In genomic region chr11:61310321-61310720, GRCm38 (mm10) we compare ENCODE assay signal across 24 mouse cellular contexts. TPM values are rescaled to one million over a fixed set of nuclear protein-coding genes. Genes with fewer than 3 reads are reported as not detected.
DNase-seq lines count a peak whose midpoint lies in the region; ATAC-seq and TF ChIP-seq lines count a peak whose summit lies in the region.
"Had no signal": no experiment of that assay in that cellular context is flagged by ENCODE, and none has a peak within 500 bp of the region (broad histone marks: within the 10 kb centered on the region; RNA-seq: fewer than 3 reads in every experiment).

No protein-coding gene starts in this region.

- WGBS in heart, adult 2 months, result 70% methylated on average over 7 of the region's 7 CpGs
- WGBS in heart, embryonic 12.5 days, result 73% methylated on average over 7 of the region's 7 CpGs

- no peaks in the 10 kb centered on the region for H3K27me3 ChIP-seq in heart, adult 2 months (ENCODE audit: control insufficient read depth, insufficient read depth, low read length)
- no peaks in the 10 kb centered on the region for H3K27me3 ChIP-seq in heart, embryonic 12.5 days (replicated peaks)

- no peak overlapping the region for H3K9ac ChIP-seq in heart, adult 2 months (ENCODE audit: low read depth, low read length)
- no peak overlapping the region for H3K9ac ChIP-seq in heart, embryonic 12.5 days
- H3K9ac ChIP-seq: hindbrain, embryonic 14.5 days had no signal

- no peak overlapping the region for H3K4me3 ChIP-seq in heart, adult 2 months
- no peak overlapping the region for H3K4me3 ChIP-seq in heart, embryonic 12.5 days
- H3K4me3 ChIP-seq: erythroblast, embryonic 14.5 days; forebrain, embryonic 10.5 days; gastrocnemius, adult 2 months; hindbrain, embryonic 10.5 days had no signal

- intact Hi-C loops in heart, adult 2 months (cut with DNase I), result no loop called here

- TF ChIP-seq POLR2A in heart, adult 2 months (IDR thresholded peaks at IDR 0.05; ENCODE audit: insufficient read depth, low read depth, low read length), result no peak

- DNase-seq in CD4-positive, CD25-positive, alpha-beta regulatory T cell, adult 2 months (ENCODE audit: low read depth, low spot score), result peak; percentile 26
- peak; percentile 28 for DNase-seq in testis, postnatal 10 days (ENCODE audit: low spot score)
- no peak for DNase-seq in testis, postnatal 14 days (ENCODE audit: low spot score)
- DNase-seq in naive thymus-derived CD4-positive, alpha-beta T cell, adult 2 months (ENCODE audit: low read depth), result peak; percentile 57
- peak; percentile 38 to 46 for DNase-seq in thymus, postnatal 36 days
- DNase-seq in heart, adult 2 months, result no peak
- DNase-seq: adrenal gland, adult 2 months; adrenal gland, postnatal 25 days; cerebellum, adult 18-20 months; cerebellum, adult 9-11 months; cerebellum, postnatal 36 days; gastrocnemius, adult 2 months; gastrocnemius, postnatal 25 days; heart, postnatal 10 days had no signal

- H3K27ac ChIP-seq in heart, adult 2 months, result no peak overlapping the region
- H3K27ac ChIP-seq in heart, embryonic 12.5 days (ENCODE audit: poor library complexity, severe bottlenecking), result no peak overlapping the region
- H3K27ac ChIP-seq: forebrain, embryonic 10.5 days; gastrocnemius, adult 2 months; hindbrain, embryonic 14.5 days had no signal

- peaks cover 5% of the 10 kb centered on the region; the same call in 1 of the 2 replicates for H3K9me3 ChIP-seq in heart, embryonic 12.5 days (replicated peaks)

- no peaks in the 10 kb centered on the region for H3K79me2 ChIP-seq in heart, adult 2 months (replicated peaks; ENCODE audit: control insufficient read depth, insufficient read depth, low read length)

- H3K4me2 ChIP-seq in heart, embryonic 12.5 days, result no peak overlapping the region
- H3K4me2 ChIP-seq: hindbrain, embryonic 14.5 days had no signal

- no peak for TF ChIP-seq CTCF in heart, adult 2 months (IDR thresholded peaks at IDR 0.05)

- TF ChIP-seq EP300 in heart, adult 2 months (IDR thresholded peaks at IDR 0.05; ENCODE audit: insufficient read depth, low read depth, low read length), result no peak

- no peaks in the 10 kb centered on the region for H3K4me1 ChIP-seq in heart, adult 2 months (ENCODE audit: control insufficient read depth, insufficient read depth, low read length)
- peaks cover 10% of the 10 kb centered on the region for H3K4me1 ChIP-seq in heart, embryonic 12.5 days (replicated peaks)

- no peaks in the 10 kb centered on the region for H3K36me3 ChIP-seq in heart, adult 2 months (ENCODE audit: control insufficient read depth, insufficient read depth, low read length)
- no peaks in the 10 kb centered on the region for H3K36me3 ChIP-seq in heart, embryonic 12.5 days
- H3K36me3 ChIP-seq: forebrain, embryonic 10.5 days; hindbrain, embryonic 10.5 days had no signal

- no peak for ATAC-seq in CD4-positive, CD25-positive, alpha-beta regulatory T cell, adult 4 months
- ATAC-seq in heart, embryonic 12.5 days (ENCODE audit: insufficient number of reproducible peaks, low FRiP score), result no peak
- ATAC-seq: forebrain, embryonic 14.5 days; Patski had no signal

RNA-seq across cellular contexts. Expression of gene Slc47a2, which starts 32.3 kb away (rescaled TPM):
- not detected for polyA plus RNA-seq in CD4-positive, CD25-positive, alpha-beta regulatory T cell, adult 4 months (2017; shearing (Covaris generic))
- not detected for total RNA-seq in heart, adult 2 months (2021)
- 0.04 and 0.12 TPM in 2 replicates for polyA plus RNA-seq in heart, adult 2 months (2012; rRNA removed)
- not detected in 2 replicates for polyA plus RNA-seq in heart, embryonic 12.5 days (2016; fragmentation: Nextera tagmentation; extraction: Ambion mirVana)
- total RNA-seq: adrenal gland, adult 2 months; adrenal gland, postnatal 25 days; gastrocnemius, adult 2 months; gastrocnemius, postnatal 25 days; granulocyte monocyte progenitor cell, adult 5-6 weeks had no signal
- polyA plus RNA-seq: C2C12; erythroblast, embryonic 14.5 days; forebrain, embryonic 10.5 days; forebrain, embryonic 14.5 days; hindbrain, embryonic 10.5 days; hindbrain, embryonic 14.5 days; Patski had no signal

RNA-seq across cellular contexts. Expression of gene Aldh3a2, which starts 43.1 kb away (rescaled TPM):
- polyA plus RNA-seq in CD4-positive, CD25-positive, alpha-beta regulatory T cell, adult 4 months (2017; shearing (Covaris generic)), result 10 to 100 TPM; 35.8 to 49.3 TPM
- total RNA-seq in heart, adult 2 months (2021), result 10 to 100 TPM; 33.8 to 36.4 TPM
- 26.2 and 40.9 TPM in 2 replicates for polyA plus RNA-seq in heart, adult 2 months (2012; rRNA removed)
- polyA plus RNA-seq in heart, embryonic 12.5 days (2016; fragmentation: Nextera tagmentation; extraction: Ambion mirVana), result 32.0 and 33.1 TPM in 2 replicates
- polyA plus RNA-seq: erythroblast, embryonic 14.5 days had no signal

Comparison
In these comparisons a context has a peak if more than half of its experiments do, and no peak if none do; other contexts are left out.
1. DNase-seq: peak in CD4-positive, CD25-positive, alpha-beta regulatory T cell, adult 2 months (single experiment), testis, postnatal 10 days (single experiment), naive thymus-derived CD4-positive, alpha-beta T cell, adult 2 months (single experiment) and thymus, postnatal 36 days (2 of 2); none in testis, postnatal 14 days (single experiment) and heart, adult 2 months (0 of 2).